Mouse (Mus musculus) ovary, postnatal 10 days (tissue): ENCODE data around the gene Dpp4.

Experiments
- DNase-seq: peaks from one replicate; pipeline ENCODE4 v3.0.0; 2022; ENCODE audit warnings: low spot score

Dpp4 gene

DNA sequence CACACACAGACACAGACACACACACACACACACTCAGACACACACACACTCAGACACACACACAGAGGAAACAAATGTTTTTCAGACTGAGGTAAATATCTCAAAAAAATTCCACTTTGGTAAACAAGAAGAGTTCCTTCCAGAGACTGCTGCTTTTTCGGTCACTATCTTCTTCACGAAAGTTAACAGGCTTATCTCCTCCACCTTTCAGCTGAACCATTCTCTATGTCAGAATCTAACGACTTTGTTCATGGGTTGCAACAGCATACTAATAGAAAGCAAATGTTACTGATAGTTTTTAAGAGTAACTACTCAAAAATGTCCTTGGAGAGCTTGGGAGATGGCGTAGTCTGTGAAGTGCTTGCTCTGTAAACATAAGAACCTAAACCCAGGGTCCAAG lies 124.5 kb downstream of the Dpp4 start:
- no peak for DNase-seq

DNA sequence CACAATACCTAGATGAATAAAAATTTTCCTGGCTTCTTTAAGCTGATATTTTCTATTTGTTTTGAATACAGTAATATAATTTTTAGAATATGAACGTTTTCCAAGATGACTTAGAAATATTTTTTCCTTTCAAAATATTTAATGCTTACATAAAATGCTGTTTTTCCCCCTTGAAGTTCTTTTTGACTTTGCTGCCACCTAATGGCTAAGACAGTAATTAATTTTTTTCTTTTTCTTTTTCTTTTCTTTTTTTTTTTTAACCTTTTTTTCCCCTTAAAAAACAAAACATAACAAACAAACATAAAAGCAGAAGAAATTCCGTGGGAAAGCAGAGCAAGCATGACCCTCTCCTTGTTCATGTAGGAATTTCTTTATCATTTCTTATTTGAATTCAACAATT lies 126.2 kb downstream of the Dpp4 start:
- no peak for DNase-seq

DNA sequence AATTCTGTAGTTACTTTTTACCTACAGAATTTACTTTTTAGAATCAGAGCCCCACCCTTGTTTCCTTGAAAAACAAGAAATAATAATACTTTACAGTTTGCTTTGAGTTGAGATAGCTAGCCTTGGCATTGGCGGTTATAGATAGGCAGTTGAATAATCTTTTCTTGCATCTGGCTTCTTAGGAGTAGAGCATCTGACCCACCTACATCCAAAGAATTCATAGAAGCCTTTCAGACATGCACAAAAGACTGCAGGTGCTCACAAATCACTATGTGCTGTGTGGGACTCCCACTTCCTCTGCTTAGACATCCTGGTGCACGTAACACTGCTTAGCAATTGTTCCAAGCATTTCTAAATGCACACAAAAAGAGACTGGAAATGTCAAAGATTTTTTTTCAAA lies 127.0 kb downstream of the Dpp4 start:
- no peak for DNase-seq
